Mouse (Mus musculus) left cerebral cortex, adult 2 months (tissue): ENCODE measurements around the gene Tbc1d30. TPM values are rescaled to one million over a fixed set of nuclear protein-coding genes. Genes with fewer than 3 reads are reported as not detected.
A peak's percentile ranks its signal among the peaks of the same experiment; 100 is the strongest.

Source experiments
- DNase-seq, 2 experiments: peaks; one replicate each; pipeline ENCODE4 v3.0.0; 2021 to 2022; ENCODE audit warnings: low spot score in 2 of 2, mixed read lengths in 1 of 2; ENCODE audit errors: extremely low spot score in 1 of 2
- H3K27ac ChIP-seq: fragments of 200-600 bp; 2 replicates; pipeline ENCODE4 v1.8.1; 2022
- H3K4me3 ChIP-seq: fragments of 200-600 bp; 2 replicates; pipeline ENCODE4 v1.8.1; 2022
- CTCF ChIP-seq: fragments of 200-600 bp; IDR thresholded peaks from 2 replicates; pipeline ENCODE4 v1.8.1; 2022; ENCODE audit warnings: antibody characterized with exemption, mild to moderate bottlenecking, moderate library complexity
- intact Hi-C: fragments of 180-260 bp; cut with DNase I; formaldehyde crosslinking; loops from one replicate; pipeline ENCODE4 v1.15.1; 2025
- total RNA-seq, 2 experiments: library from RNA; stranded (reverse); gene quantifications; 2 replicates each; pipeline ENCODE4 v1.2.3; 2021

The Tbc1d30 gene
- total RNA-seq, 2 experiments from 2014 or later = 88.1 to 91.0 TPM

DNA sequence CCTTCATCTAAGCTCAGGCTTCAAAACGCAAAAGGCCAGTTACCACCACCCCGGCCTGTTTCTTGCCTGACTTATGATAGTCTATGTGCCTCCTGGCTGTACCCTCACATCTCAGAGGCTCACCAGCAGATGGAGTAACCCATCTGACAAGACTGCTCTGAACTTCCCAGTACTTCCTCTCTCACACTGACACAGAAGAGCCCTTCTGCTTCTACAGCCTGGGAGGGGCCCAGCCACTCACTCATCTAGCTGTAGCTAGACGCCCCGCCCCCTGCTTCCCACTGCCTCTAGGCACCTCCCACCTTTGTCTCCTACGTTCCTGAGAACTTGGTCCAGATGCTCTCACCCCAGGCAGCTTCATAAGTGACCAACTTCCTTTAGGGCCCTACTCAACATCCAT lies 45.6 kb downstream of the Tbc1d30 start:
- Histone ChIP-seq H3K27ac (no peak overlapping the region), H3K4me3 (no peak overlapping the region)
- peak; percentile 35 for TF ChIP-seq CTCF
- intact Hi-C loops = loop anchor here (10.0 kb wide), 1 partner anchor 169 kb away; the partner anchor contains the start of gene Rassf3
- DNase-seq = no peak

- peak overlapping the region; percentile 28; the same call in 1 of the 2 replicates for H3K27ac ChIP-seq
- no peak for TF ChIP-seq CTCF
- no peak for DNase-seq
- intact Hi-C loops = loop anchor here (10.0 kb wide), 1 partner anchor 171 kb away; the partner anchor contains the start of gene Rassf3
- H3K4me3 ChIP-seq = no peak overlapping the region
Observed at GRCm38 (mm10) chr10:121303559-121303958, 47.5 kb downstream of the Tbc1d30 start.

- H3K27ac ChIP-seq = no peak overlapping the region
- peak; percentile 41 for TF ChIP-seq CTCF
- intact Hi-C loops = loop anchor here (10.0 kb wide), 1 partner anchor 173 kb away; the partner anchor contains the start of gene Rassf3
- H3K4me3 ChIP-seq = no peak overlapping the region
- DNase-seq = peak in 1 of 2 experiments; percentile 18
Observed at GRCm38 (mm10) chr10:121301868-121302267, 49.2 kb downstream of the Tbc1d30 start.

DNA sequence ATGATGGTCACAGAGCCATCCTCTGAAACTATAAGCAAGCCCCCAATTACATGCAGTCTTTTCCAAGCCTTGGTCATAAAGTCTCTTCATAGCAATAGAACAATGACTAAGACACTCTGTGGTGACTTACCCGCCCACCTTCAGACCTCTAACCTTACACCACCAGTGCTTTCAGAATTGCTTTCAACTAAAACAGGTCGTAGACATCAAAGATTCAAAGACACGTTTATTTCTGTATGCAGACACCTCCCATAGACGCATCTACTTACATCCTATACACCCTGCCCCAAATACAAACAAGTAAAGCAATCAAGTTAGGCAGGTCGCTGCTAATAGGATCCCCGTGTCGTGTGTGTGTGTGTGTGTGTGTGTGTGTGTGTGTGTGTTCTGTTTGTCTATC lies 50.4 kb downstream of the Tbc1d30 start:
- no peak for TF ChIP-seq CTCF
- Histone ChIP-seq H3K4me3 (no peak overlapping the region), H3K27ac (no peak overlapping the region)
- DNase-seq = no peak
- intact Hi-C loops = loop anchor here (10.0 kb wide), 1 partner anchor 174 kb away; the partner anchor contains the start of gene Rassf3

GRCm38 (mm10) chr10:121297054-121297701 lies 53.9 kb downstream of the Tbc1d30 start:
- peak overlapping the region; percentile 58 for H3K27ac ChIP-seq
- no peak for DNase-seq
- H3K4me3 ChIP-seq = peak overlapping the region; percentile 23
- no peak; the same call in 1 of the 2 replicates for TF ChIP-seq CTCF
- intact Hi-C loops = no loop called here

GRCm38 (mm10) chr10:121294471-121294870 lies 56.6 kb downstream of the Tbc1d30 start:
- no peak overlapping the region for H3K4me3 ChIP-seq
- no peak for DNase-seq
- H3K27ac ChIP-seq = peak overlapping the region; percentile 50; the same call in 1 of the 2 replicates
- intact Hi-C loops = no loop called here
- TF ChIP-seq CTCF = no peak

DNA sequence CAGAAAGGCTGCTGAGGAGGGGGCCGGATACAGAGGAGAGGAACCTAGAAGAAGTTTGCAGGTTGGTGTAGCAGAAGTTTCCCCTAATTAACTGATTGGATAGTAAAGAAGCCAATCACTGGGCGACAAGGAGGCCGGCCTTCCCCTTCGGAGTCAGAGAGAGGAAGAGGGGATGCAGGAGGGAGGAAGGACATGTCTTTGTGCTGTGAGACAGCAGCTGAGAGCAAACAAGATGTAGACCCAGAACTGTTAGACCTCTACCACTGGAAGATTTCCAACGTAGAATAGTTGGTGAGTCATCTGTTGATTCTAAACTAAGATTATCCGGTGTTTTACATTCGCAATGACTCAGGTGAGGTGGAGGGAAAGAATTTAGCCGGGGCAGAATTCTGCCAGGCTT lies 57.2 kb downstream of the Tbc1d30 start:
- H3K27ac ChIP-seq = peak overlapping the region; percentile 50; the same call in 1 of the 2 replicates
- TF ChIP-seq CTCF = no peak
- intact Hi-C loops = no loop called here

GRCm38 (mm10) chr10:121291272-121291917 lies 59.7 kb downstream of the Tbc1d30 start:
- DNase-seq = no peak
- intact Hi-C loops = loop anchor here (2.0 kb wide), 2 partner anchors 19 to 41 kb away; no protein-coding TSS in a partner anchor
- peak overlapping the region; percentile 71 for H3K27ac ChIP-seq
- no peak overlapping the region for H3K4me3 ChIP-seq
- no peak for TF ChIP-seq CTCF

More for the DNA sequence above, 57.2 kb downstream of the Tbc1d30 start:
- H3K4me3 ChIP-seq = no peak overlapping the region
- no peak for DNase-seq

DNA sequence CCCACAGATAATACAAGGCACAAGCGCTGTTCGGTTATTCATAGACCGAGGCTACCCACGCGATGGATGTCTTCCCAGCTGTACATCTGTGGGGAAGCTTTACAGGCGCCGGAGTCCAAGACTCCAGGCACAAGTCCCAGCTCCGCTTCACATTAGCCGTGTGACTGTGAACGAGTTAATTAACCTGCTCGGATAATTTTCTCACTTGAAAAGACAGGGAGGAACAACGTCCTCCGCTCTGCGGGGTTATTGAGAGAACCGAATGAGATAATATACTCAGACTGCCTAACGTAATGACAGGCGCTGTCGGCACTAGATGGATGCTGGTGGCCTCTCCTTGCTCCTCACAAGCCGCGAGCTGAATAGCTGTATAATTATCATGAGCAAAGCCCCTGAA lies 60.4 kb downstream of the Tbc1d30 start:
- no peak overlapping the region for H3K4me3 ChIP-seq
- peak; percentile 64 to 75 for DNase-seq
- intact Hi-C loops = loop anchor here (2.0 kb wide), 2 partner anchors 20 to 42 kb away; no protein-coding TSS in a partner anchor
- TF ChIP-seq CTCF = no peak
- H3K27ac ChIP-seq = peak overlapping the region; percentile 71

DNA sequence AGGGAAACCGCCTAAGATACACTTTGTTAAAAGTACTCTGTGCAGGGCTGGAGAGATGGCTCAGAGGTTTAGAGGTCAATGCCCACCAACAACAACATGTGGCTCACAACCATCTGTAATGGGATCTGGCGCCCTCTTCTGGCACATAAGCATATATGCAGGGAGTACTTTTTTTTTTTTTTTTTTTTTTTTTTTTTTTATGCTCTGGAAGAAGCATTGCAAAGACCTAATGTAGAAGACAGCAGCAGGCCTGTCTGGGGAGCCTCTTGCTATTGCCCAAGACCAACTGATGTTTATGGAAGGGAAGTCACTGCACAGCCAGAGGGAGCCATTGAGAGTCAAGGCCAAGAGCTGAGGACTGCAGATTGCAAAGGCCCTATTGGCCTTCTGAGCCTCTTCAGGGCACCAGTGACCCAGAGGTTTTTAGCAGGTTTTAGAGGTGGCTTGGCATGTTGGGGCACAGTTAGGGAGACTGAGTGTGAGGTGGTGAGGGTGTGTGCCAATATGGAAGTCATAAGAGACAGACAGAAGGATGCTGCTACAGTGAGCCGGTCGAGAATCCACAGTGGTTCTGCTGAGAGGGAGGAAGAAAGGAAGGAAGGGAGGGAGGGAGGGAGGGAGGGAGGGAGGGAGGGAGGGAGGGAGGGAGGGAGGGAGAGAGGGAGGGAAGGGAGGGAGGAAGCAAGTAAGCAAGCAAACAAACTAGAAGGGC lies 61.0 kb downstream of the Tbc1d30 start:
- peak; percentile 66 for TF ChIP-seq CTCF
- no peak overlapping the region for H3K4me3 ChIP-seq
- intact Hi-C loops = loop anchor here (2.0 kb wide), 2 partner anchors 21 to 43 kb away; no protein-coding TSS in a partner anchor
- DNase-seq = no peak
- H3K27ac ChIP-seq = peak overlapping the region; percentile 81

GRCm38 (mm10) chr10:121282926-121283325 lies 68.2 kb downstream of the Tbc1d30 start:
- intact Hi-C loops = no loop called here

More at GRCm38 (mm10) chr10:121282926-121283325, 68.2 kb downstream of the Tbc1d30 start:
- no peak for DNase-seq
- no peak for TF ChIP-seq CTCF
- Histone ChIP-seq H3K4me3 (no peak overlapping the region), H3K27ac (peak overlapping the region; percentile 15; the same call in 1 of the 2 replicates)
